Mouse (Mus musculus) spleen, adult 2 months (tissue): Measurements from ENCODE around the gene Haus2.

Source experiments
- CTCF ChIP-seq: fragments of 200-500 bp; IDR thresholded peaks from 2 replicates; pipeline ENCODE4 v1.5.1; 2011; ENCODE audit warnings: mild to moderate bottlenecking, inconsistent platforms; ENCODE audit not compliant: insufficient read depth, insufficient read length, insufficient replicate concordance; ENCODE audit errors: extremely low read depth
- POLR2A ChIP-seq: fragments of 200-500 bp; IDR thresholded peaks from 2 replicates; pipeline ENCODE4 v1.6.1; 2011; ENCODE audit warnings: low read depth, low read length, inconsistent platforms

DNA sequence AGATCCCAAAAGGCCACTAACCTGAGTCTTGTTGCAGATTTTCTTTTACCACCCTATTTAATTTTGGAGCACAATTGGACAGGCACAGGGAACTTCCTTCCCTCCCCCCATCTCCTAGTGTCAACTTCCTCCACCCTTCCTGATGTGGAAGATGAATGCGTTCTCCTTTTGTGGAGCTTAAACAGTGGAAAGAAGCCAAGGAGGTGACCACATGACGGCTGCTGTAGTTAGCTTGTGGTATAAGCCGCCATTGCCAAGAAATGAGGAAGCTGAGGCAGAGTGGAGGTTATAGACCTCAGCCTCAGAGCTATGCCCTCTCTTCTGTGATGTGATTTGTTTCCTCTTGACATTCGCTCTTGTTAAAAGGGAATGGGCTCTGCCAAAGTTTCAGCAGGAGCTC lies 22.8 kb downstream of the Haus2 start:
- TF ChIP-seq CTCF: no peak
- TF ChIP-seq POLR2A: no peak
